Mouse (Mus musculus) testis, postnatal 14 days (tissue): ENCODE results near the gene Ankrd31.
"Not testable (repeated sequence)": the region's sequence is repeated elsewhere in the genome, so short reads cannot be mapped to it uniquely, and the experiment has no call there.

Source experiments
- DNase-seq: peaks from one replicate; pipeline ENCODE4 v3.0.0; 2021; ENCODE audit warnings: low spot score

The Ankrd31 gene

DNA sequence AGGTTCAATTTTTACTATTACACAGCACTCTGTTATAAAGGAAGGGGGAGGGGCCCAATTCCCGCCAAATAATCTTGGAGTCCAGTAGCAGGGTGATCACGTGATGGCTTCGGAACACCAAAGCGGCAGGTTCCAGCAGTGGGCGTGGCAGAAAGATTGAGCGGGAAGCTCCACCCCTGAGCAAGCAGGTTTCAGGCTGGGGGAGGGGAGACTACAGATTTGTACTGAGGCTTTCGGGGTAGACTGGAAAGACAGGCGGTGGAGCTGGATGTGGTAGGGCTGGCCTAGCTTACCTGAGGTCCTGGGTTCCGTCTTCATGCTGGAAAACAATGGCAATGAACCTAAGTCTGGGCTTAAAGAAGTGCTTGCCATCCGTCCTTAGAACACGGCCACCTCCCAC lies 193.4 kb downstream of the Ankrd31 start:
- not testable (repeated sequence) for DNase-seq

GRCm38 (mm10) chr13:96943571-96943970 lies 195.5 kb downstream of the Ankrd31 start:
- DNase-seq: peak; percentile 28

DNA sequence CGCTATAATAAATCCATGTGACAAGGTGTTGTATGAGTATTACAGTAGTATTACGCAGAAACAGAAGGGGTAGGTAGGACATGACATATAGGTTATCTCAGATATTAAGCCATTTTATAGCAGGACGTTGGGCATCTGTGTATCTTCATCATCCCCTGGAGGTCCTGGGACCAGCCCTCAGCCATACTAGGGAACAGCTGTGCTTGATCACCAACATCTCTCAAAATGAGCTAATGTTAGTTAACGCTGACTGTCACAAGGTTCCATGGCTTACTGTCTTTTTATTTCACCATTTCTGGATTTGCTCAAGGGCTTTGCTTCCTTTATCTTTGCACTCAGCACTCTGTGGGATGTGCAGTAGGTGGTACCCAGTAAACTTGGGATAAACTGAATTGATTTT lies 197.7 kb downstream of the Ankrd31 start:
- DNase-seq: no peak

GRCm38 (mm10) chr13:96947722-96948121 lies 199.7 kb downstream of the Ankrd31 start:
- DNase-seq: no peak

DNA sequence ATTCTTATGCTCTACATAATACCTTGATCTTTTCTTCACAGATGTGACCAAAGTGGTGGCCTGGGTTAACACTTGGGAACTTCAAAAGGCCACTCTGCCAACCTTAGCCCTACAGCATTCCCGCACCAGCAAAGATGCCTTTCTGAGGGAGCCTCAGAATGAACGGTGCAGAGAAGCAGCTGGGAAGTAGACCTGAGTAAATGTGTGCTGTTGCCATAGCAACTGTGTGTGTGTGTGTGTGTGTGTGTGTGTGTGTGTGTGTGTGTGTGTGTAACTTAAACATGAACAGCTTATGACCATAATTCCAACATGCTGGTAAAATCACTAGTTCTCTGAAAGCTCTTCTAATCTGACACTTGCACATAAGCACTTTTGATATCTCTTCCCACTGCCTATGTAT lies 203.8 kb downstream of the Ankrd31 start:
- no peak for DNase-seq

- DNase-seq: no peak
Observed at GRCm38 (mm10) chr13:96956466-96956865, 208.4 kb downstream of the Ankrd31 start.
